Mouse (Mus musculus): ENCODE measurements at regions not wholly inside any gene's neighbourhood (a gene's known extent, or its start where the extent isn't known, plus 50 kb on each side); places are given as distances from the start of the nearest gene placed in this dataset.

DNA sequence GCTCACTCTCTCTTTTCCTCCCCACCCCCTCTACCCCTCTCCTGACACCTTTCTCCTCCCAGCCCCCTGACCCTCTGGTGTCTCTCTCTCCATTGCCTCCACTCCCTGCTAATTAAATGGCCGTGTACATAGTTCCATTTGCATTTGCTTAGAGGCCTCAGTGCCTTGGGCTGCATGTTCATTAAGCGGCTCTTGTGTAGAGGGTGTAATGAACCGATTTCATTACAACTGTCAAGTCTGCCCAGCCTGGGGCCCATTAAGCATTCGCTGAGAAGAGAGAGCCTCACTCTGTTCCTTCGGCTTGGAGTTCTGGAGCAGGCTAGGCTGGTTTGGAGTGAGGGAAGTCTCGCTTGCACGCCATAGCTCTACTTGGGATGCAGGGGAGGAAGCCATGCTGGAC is 376.4 kb downstream of the Ptpru start:
- no peak for TF ChIP-seq POLR2A (IDR thresholded peaks at IDR 0.05; ENCODE audit: borderline replicate concordance, insufficient read depth, low read length)
- TF ChIP-seq CTCF (IDR thresholded peaks at IDR 0.05; ENCODE audit: borderline replicate concordance, insufficient read depth, low read depth, low read length): no peak

Measured in cerebellum, adult 2 months (tissue).